Mouse (Mus musculus): ENCODE results near the gene Arvcf. TPM values are rescaled to one million over a fixed set of nuclear protein-coding genes. Genes with fewer than 3 reads are reported as not detected.

Gene Arvcf
- polyA plus RNA-seq, 1 experiment from 2014 or later = 22.1 TPM

DNA sequence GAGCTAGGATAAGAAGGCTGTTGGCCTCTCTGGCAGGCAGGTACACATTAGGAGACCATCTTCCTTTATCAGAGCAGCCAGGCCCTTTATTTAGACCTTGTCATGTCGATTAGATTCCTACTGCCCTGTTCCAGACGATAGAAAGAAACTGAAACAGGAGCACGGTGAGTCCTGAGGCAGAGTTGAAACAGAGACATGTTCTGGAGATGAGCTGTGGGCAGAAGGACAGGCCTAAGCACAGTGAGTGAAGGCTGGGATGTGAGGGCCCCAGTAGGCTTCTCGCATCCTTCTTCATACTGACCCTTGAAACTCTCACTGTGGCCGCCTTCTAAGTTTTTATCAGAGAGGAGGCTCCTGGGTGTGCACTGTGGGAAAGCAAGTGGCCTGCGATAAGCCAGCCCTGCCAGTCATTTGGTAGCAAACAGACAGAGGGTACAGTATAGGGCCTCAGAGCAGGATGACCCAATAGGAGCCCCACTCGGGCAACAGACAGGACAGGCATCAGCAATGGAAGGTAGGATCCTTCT lies 80.6 kb downstream of the Arvcf start:
- peak; percentile 49; the same call in 1 of the 2 replicates for ATAC-seq

GRCm38 (mm10) chr16:18429641-18430040 lies 81.7 kb downstream of the Arvcf start:
- no peaks in the 10 kb centered on the region for H3K9me3 ChIP-seq
- no peak overlapping the region for H3K4me3 ChIP-seq (replicated peaks)
- no peak overlapping the region for H3K27ac ChIP-seq
- H3K36me3 ChIP-seq = no peaks in the 10 kb centered on the region
- no peak overlapping the region for H3K9ac ChIP-seq
- 90% methylated on average over 8 of the region's 8 CpGs for WGBS
- H3K4me2 ChIP-seq (replicated peaks) = no peak overlapping the region
- H3K27me3 ChIP-seq (replicated peaks) = no peaks in the 10 kb centered on the region
- ATAC-seq = no peak
- peaks cover 19% of the 10 kb centered on the region for H3K4me1 ChIP-seq (replicated peaks)

More for the DNA sequence above, 80.6 kb downstream of the Arvcf start:
- no peak overlapping the region for H3K4me3 ChIP-seq (replicated peaks)
- no peak overlapping the region for H3K27ac ChIP-seq
- H3K4me2 ChIP-seq (replicated peaks) = no peak overlapping the region
- H3K27me3 ChIP-seq (replicated peaks) = no peaks in the 10 kb centered on the region
- WGBS = 80% methylated on average over 7 of the region's 7 CpGs
- H3K36me3 ChIP-seq = no peaks in the 10 kb centered on the region
- peaks cover 23% of the 10 kb centered on the region for H3K4me1 ChIP-seq (replicated peaks)
- H3K9ac ChIP-seq = no peak overlapping the region
- H3K9me3 ChIP-seq = no peaks in the 10 kb centered on the region

DNA sequence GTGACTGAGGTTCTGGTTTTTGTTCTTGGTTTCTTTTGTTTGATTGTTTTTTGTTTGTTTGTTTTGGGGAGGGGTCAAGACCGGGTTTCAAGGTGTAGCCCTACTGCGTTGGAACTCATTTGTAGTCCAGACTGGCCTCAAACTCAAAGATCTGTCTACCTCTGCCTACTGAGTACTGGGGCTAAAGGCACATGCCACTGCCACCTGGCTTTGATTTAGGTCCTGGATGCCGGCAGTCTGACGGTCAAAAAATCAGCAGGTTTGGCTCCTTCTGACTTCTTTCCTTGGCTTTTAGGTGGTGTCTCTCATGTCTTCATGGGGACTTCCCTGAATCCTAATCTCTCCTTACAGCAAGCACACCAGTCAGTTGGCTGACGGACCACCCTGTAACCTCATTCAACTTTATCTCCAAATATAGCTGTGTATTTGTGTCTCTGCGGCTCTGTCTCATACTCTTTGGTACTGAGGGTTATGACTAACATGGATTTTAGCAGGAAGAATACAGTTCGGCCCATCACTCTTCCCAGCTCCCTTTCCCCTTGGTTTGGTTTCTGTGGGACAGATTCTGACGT lies 82.7 kb downstream of the Arvcf start:
- Histone ChIP-seq H3K27me3 (replicated peaks) (no peaks in the 10 kb centered on the region), H3K4me1 (replicated peaks) (peaks cover 10% of the 10 kb centered on the region; the same call in 1 of the 2 replicates), H3K9ac (no peak overlapping the region), H3K4me2 (replicated peaks) (no peak overlapping the region), H3K36me3 (no peaks in the 10 kb centered on the region), H3K27ac (no peak overlapping the region), H3K9me3 (no peaks in the 10 kb centered on the region), H3K4me3 (replicated peaks) (no peak overlapping the region)
- 73% methylated on average over 8 of the region's 8 CpGs for WGBS
- no peak for ATAC-seq

- Histone ChIP-seq H3K9ac (no peak overlapping the region), H3K9me3 (no peaks in the 10 kb centered on the region), H3K4me1 (replicated peaks) (0 out of 2 replicates have a peak, but pooled peaks cover 6% of the 10 kb centered on the region), H3K4me2 (replicated peaks) (no peak overlapping the region), H3K27ac (no peak overlapping the region), H3K36me3 (peaks cover 1% of the 10 kb centered on the region), H3K27me3 (replicated peaks) (no peaks in the 10 kb centered on the region), H3K4me3 (replicated peaks) (no peak overlapping the region)
- ATAC-seq = peak; percentile 67
- WGBS = 79% methylated on average over 5 of the region's 5 CpGs
Measured at GRCm38 (mm10) chr16:18433341-18433920, 85.4 kb downstream of the Arvcf start.

DNA sequence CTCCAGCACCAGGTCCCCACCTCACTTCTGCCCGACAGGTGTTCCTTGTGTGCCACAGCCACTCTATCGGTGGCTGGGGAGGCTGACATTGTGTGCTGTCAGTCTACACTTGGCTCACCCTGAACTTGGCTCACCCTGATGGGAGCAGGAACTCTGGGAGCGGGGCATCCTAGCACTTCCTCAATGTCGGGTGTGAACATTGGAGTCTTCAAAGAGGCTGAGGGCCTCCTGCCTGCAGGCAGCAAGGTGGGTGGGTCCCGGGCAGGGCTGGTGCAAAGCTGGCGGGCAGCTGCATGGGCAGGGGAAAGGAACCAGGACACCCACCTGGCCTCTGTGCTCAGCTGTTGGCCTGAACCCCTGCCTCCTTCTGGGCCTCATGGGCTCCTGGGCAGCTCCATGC lies 88.1 kb downstream of the Arvcf start:
- H3K4me1 ChIP-seq (replicated peaks) = 0 out of 2 replicates have a peak, but pooled peaks cover 3% of the 10 kb centered on the region
- H3K36me3 ChIP-seq = peaks cover 3% of the 10 kb centered on the region
- H3K4me2 ChIP-seq (replicated peaks) = no peak overlapping the region
- H3K27me3 ChIP-seq (replicated peaks) = no peaks in the 10 kb centered on the region
- H3K4me3 ChIP-seq (replicated peaks) = no peak overlapping the region
- ATAC-seq = peak; percentile 35; the same call in 1 of the 2 replicates
- H3K9me3 ChIP-seq = no peaks in the 10 kb centered on the region
- H3K27ac ChIP-seq = no peak overlapping the region
- 76% methylated on average over 6 of the region's 6 CpGs for WGBS
- H3K9ac ChIP-seq = no peak overlapping the region

DNA sequence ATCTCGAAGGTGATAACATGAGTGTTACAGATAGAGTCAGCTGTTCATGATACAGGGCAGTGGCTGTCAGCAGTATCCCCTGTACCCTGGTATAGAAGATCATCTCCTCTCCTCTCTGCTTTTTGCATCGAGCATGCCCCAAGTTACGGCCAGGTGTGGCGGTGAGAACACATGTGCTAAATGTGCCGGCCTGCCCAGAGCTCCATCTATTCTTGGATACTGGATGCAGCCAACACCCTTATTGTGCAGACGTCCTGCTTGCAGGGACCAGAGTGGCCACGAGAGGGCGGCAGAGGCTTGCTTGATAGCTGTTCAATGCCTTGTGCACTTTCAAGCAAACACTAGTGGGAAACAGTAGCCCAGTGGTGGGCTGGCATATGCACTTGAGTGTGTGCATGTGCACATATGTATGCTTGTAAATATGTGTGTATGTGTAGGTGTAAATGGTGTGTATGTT lies 95.4 kb downstream of the Arvcf start:
- Histone ChIP-seq H3K27ac (no peak overlapping the region), H3K4me2 (replicated peaks) (no peak overlapping the region), H3K9ac (no peak overlapping the region), H3K36me3 (peaks cover 2% of the 10 kb centered on the region; the same call in 1 of the 2 replicates), H3K4me1 (replicated peaks) (peaks cover 9% of the 10 kb centered on the region), H3K27me3 (replicated peaks) (no peaks in the 10 kb centered on the region), H3K9me3 (no peaks in the 10 kb centered on the region), H3K4me3 (replicated peaks) (no peak overlapping the region)
- ATAC-seq = peak; percentile 82
- WGBS = 22% methylated on average over 8 of the region's 8 CpGs

GRCm38 (mm10) chr16:18447243-18447642 lies 99.3 kb downstream of the Arvcf start:
- H3K4me3 ChIP-seq (replicated peaks) = no peak overlapping the region
- H3K9ac ChIP-seq = no peak overlapping the region
- no peak for ATAC-seq
- no peaks in the 10 kb centered on the region for H3K9me3 ChIP-seq
- H3K4me2 ChIP-seq (replicated peaks) = no peak overlapping the region
- peaks cover 16% of the 10 kb centered on the region for H3K4me1 ChIP-seq (replicated peaks)
- no peak overlapping the region for H3K27ac ChIP-seq
- no peaks in the 10 kb centered on the region for H3K27me3 ChIP-seq (replicated peaks)
- no peaks in the 10 kb centered on the region; the same call in 1 of the 2 replicates for H3K36me3 ChIP-seq

DNA sequence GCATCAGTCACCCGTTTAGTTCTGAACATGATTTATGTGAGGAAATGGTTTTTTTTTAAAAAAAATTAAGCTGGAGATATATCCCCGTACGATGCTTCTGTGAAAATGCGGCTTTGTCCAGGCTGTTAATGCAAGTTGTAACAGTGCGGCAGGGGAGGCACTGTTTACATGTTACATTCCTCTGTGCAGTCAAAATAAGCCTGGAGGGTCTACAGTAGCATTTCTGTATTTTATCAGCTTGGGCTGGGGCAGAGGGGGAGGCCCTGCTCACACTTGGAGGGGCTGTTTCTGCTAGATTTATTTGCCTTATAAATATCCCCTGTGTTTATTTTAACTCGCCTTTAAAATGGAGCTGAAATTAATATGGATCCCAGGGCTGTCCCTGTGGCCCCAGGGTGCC lies 100.1 kb downstream of the Arvcf start:
- Histone ChIP-seq H3K36me3 (no peaks in the 10 kb centered on the region; the same call in 1 of the 2 replicates), H3K9ac (no peak overlapping the region), H3K4me1 (replicated peaks) (peaks cover 16% of the 10 kb centered on the region), H3K9me3 (no peaks in the 10 kb centered on the region), H3K27me3 (replicated peaks) (no peaks in the 10 kb centered on the region), H3K4me3 (replicated peaks) (no peak overlapping the region), H3K4me2 (replicated peaks) (no peak overlapping the region), H3K27ac (no peak overlapping the region)
- 34% methylated on average over 6 of the region's 6 CpGs for WGBS
- no peak for ATAC-seq

- WGBS = 95% methylated on average over 4 of the region's 4 CpGs
- no peaks in the 10 kb centered on the region for H3K27me3 ChIP-seq (replicated peaks)
- no peaks in the 10 kb centered on the region; the same call in 1 of the 2 replicates for H3K36me3 ChIP-seq
- no peak overlapping the region for H3K9ac ChIP-seq
- no peaks in the 10 kb centered on the region for H3K9me3 ChIP-seq
- peaks cover 16% of the 10 kb centered on the region for H3K4me1 ChIP-seq (replicated peaks)
- no peak for ATAC-seq
- no peak overlapping the region for H3K27ac ChIP-seq
- no peak overlapping the region for H3K4me2 ChIP-seq (replicated peaks)
- no peak overlapping the region for H3K4me3 ChIP-seq (replicated peaks)
Measured at GRCm38 (mm10) chr16:18449005-18449404, 101.0 kb downstream of the Arvcf start.

- no peak overlapping the region for H3K9ac ChIP-seq
- H3K4me3 ChIP-seq (replicated peaks) = no peak overlapping the region
- H3K36me3 ChIP-seq = no peaks in the 10 kb centered on the region; the same call in 1 of the 2 replicates
- H3K27me3 ChIP-seq (replicated peaks) = no peaks in the 10 kb centered on the region
- no peak overlapping the region for H3K4me2 ChIP-seq (replicated peaks)
- 50% methylated on average over 9 of the region's 9 CpGs for WGBS
- no peak overlapping the region for H3K27ac ChIP-seq
- ATAC-seq = peak; percentile 34; the same call in 1 of the 2 replicates
- no peaks in the 10 kb centered on the region for H3K9me3 ChIP-seq
- peaks cover 16% of the 10 kb centered on the region for H3K4me1 ChIP-seq (replicated peaks)
Measured at GRCm38 (mm10) chr16:18451486-18452181, 103.7 kb downstream of the Arvcf start.

- whole genome bisulfite sequencing = 84% methylated on average over 8 of the region's 8 CpGs
- Histone ChIP-seq H3K36me3 (peaks cover 4% of the 10 kb centered on the region; the same call in 1 of the 2 replicates), H3K9ac (no peak overlapping the region), H3K27me3 (replicated peaks) (no peaks in the 10 kb centered on the region), H3K27ac (no peak overlapping the region), H3K4me1 (replicated peaks) (peaks cover 15% of the 10 kb centered on the region), H3K9me3 (no peaks in the 10 kb centered on the region), H3K4me2 (replicated peaks) (no peak overlapping the region), H3K4me3 (replicated peaks) (no peak overlapping the region)
- no peak for ATAC-seq
Measured at GRCm38 (mm10) chr16:18452361-18452862, 104.4 kb downstream of the Arvcf start.

- ATAC-seq = no peak
- Histone ChIP-seq H3K9me3 (no peaks in the 10 kb centered on the region), H3K9ac (no peak overlapping the region), H3K4me3 (replicated peaks) (no peak overlapping the region), H3K4me2 (replicated peaks) (no peak overlapping the region), H3K27me3 (replicated peaks) (no peaks in the 10 kb centered on the region), H3K27ac (no peak overlapping the region), H3K4me1 (replicated peaks) (peaks cover 5% of the 10 kb centered on the region), H3K36me3 (peaks cover 4% of the 10 kb centered on the region; the same call in 1 of the 2 replicates)
- WGBS = 55% methylated on average over 5 of the region's 5 CpGs
Measured at GRCm38 (mm10) chr16:18453846-18454245, 105.9 kb downstream of the Arvcf start.

All from intestine, embryonic 15.5 days (tissue).